Mouse (Mus musculus) frontal cortex, postnatal 25 days (tissue): ENCODE data around the gene Prss42.

Experiments used
- DNase-seq, 2 experiments: peaks; one replicate each; pipeline ENCODE4 v3.0.0; 2022; ENCODE audit warnings: low spot score in 2 of 2

Prss42 gene

GRCm38 (mm10) chr9:110797866-110798265 lies at the start of gene Prss42:
TSS of gene Prss42 (plus strand) at chr9:110798166.
- DNase-seq = no peak

- no peak for DNase-seq
Observed at GRCm38 (mm10) chr9:110748451-110748850, 49.5 kb upstream of the Prss42 start.

- no peak for DNase-seq
Observed at GRCm38 (mm10) chr9:110750404-110751187, 47.4 kb upstream of the Prss42 start.

- no peak for DNase-seq
Observed at GRCm38 (mm10) chr9:110751412-110751811, 46.6 kb upstream of the Prss42 start.

GRCm38 (mm10) chr9:110752917-110753435 lies 45.0 kb upstream of the Prss42 start:
- no peak for DNase-seq

GRCm38 (mm10) chr9:110753773-110754172 lies 44.2 kb upstream of the Prss42 start:
- DNase-seq = no peak

GRCm38 (mm10) chr9:110757816-110758215 lies 40.1 kb upstream of the Prss42 start:
- DNase-seq = no peak

- DNase-seq = peak; percentile 10 to 17
Observed at GRCm38 (mm10) chr9:110758605-110759004, 39.4 kb upstream of the Prss42 start.

GRCm38 (mm10) chr9:110759265-110759664 lies 38.7 kb upstream of the Prss42 start:
- DNase-seq = peak in 1 of 2 experiments; percentile 16

- no peak for DNase-seq
Observed at GRCm38 (mm10) chr9:110760886-110761285, 37.1 kb upstream of the Prss42 start.

- DNase-seq = no peak
Observed at GRCm38 (mm10) chr9:110762763-110763162, 35.2 kb upstream of the Prss42 start.

- no peak for DNase-seq
Observed at GRCm38 (mm10) chr9:110763405-110763804, 34.6 kb upstream of the Prss42 start.

- no peak for DNase-seq
Observed at GRCm38 (mm10) chr9:110772336-110772735, 25.6 kb upstream of the Prss42 start.

- DNase-seq = no peak
Observed at GRCm38 (mm10) chr9:110774403-110775268, 23.3 kb upstream of the Prss42 start.

- DNase-seq = no peak
Observed at GRCm38 (mm10) chr9:110775269-110776022, 22.5 kb upstream of the Prss42 start.

GRCm38 (mm10) chr9:110778100-110778499 lies 19.9 kb upstream of the Prss42 start:
- no peak for DNase-seq

- DNase-seq = no peak
Observed at GRCm38 (mm10) chr9:110778559-110778958, 19.4 kb upstream of the Prss42 start.

GRCm38 (mm10) chr9:110779242-110779913 lies 18.6 kb upstream of the Prss42 start:
- no peak for DNase-seq

- peak; percentile 90 to 92 for DNase-seq
Observed at GRCm38 (mm10) chr9:110781256-110781721, 16.7 kb upstream of the Prss42 start.

- DNase-seq = peak; percentile 53 to 64
Observed at GRCm38 (mm10) chr9:110781731-110782130, 16.2 kb upstream of the Prss42 start.

- DNase-seq = no peak
Observed at GRCm38 (mm10) chr9:110783611-110784010, 14.4 kb upstream of the Prss42 start.
